Mouse (Mus musculus): ENCODE measurements at regions not wholly inside any gene's neighbourhood (a gene's known extent, or its start where the extent isn't known, plus 50 kb on each side); places are given as distances from the start of the nearest gene placed in this dataset.

DNA sequence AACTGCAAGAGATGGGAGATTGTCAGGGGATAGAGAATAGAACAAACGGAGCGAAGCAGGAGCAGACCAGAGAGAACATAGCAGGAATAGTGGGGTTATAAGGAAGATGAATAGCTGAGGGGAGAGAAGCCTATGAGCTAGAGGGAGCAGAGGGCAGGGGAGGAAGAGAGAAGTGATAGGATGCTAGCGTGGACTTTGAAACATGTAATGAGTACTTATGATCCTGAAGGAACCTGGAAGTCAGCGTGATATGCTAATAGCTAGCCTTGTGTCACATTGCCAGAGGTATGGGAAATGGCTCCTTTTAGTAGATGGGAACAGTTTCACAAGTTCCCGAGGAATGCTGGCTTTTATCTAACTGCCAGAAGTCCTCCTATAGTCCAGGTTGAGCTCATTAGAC lies 51.8 kb downstream of the Calml3 start:
- H3K27me3 ChIP-seq (ENCODE audit: control insufficient read depth, insufficient read depth, low read depth, low read length): no peaks in the 10 kb centered on the region
- 53% methylated on average over 5 of the region's 5 CpGs for WGBS (ENCODE audit: insufficient replicate concordance)
- H3K4me1 ChIP-seq (ENCODE audit: control insufficient read depth, low read depth, low read length): no peaks in the 10 kb centered on the region
- no peaks in the 10 kb centered on the region for H3K9me3 ChIP-seq (replicated peaks; ENCODE audit: control insufficient read depth, low read length)
- H3K27ac ChIP-seq (ENCODE audit: low read length): no peak overlapping the region
- no peak overlapping the region for H3K9ac ChIP-seq (ENCODE audit: low read depth, low read length)
- H3K36me3 ChIP-seq (ENCODE audit: control insufficient read depth, insufficient read depth): no peaks in the 10 kb centered on the region
- ATAC-seq (ENCODE audit: low read depth): no peak
- H3K4me2 ChIP-seq (ENCODE audit: low read depth, low read length): no peak overlapping the region
- no peak overlapping the region for H3K4me3 ChIP-seq (ENCODE audit: low read depth, low read length)

DNA sequence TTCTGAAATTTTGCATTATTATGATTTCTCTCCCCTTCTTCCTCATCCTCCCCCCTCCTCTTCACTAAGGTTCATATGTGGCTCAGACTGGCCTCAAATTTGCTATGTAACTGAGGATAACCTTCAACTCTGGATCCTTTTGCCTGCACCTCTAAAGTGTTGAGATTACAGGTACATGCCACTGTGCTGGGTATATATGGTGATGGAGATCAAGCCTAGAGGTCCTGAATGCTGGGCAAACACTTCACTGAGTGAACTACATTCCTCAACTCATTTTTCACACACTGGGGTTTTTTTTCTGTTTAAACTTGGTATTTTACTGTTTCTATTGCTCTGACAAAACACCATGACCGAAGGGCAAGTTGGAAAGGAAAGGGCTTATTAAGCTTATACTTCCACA lies 52.9 kb downstream of the Calml3 start:
- no peak for ATAC-seq (ENCODE audit: low read depth)
- Histone ChIP-seq H3K27ac (ENCODE audit: low read length) (no peak overlapping the region), H3K36me3 (ENCODE audit: control insufficient read depth, insufficient read depth) (no peaks in the 10 kb centered on the region), H3K9ac (ENCODE audit: low read depth, low read length) (no peak overlapping the region), H3K4me1 (ENCODE audit: control insufficient read depth, low read depth, low read length) (no peaks in the 10 kb centered on the region), H3K27me3 (ENCODE audit: control insufficient read depth, insufficient read depth, low read depth, low read length) (no peaks in the 10 kb centered on the region), H3K9me3 (replicated peaks; ENCODE audit: control insufficient read depth, low read length) (no peaks in the 10 kb centered on the region), H3K4me3 (ENCODE audit: low read depth, low read length) (no peak overlapping the region), H3K4me2 (ENCODE audit: low read depth, low read length) (no peak overlapping the region)
- WGBS (ENCODE audit: insufficient replicate concordance): 31% methylated on average over 1 of the region's 1 CpGs

DNA sequence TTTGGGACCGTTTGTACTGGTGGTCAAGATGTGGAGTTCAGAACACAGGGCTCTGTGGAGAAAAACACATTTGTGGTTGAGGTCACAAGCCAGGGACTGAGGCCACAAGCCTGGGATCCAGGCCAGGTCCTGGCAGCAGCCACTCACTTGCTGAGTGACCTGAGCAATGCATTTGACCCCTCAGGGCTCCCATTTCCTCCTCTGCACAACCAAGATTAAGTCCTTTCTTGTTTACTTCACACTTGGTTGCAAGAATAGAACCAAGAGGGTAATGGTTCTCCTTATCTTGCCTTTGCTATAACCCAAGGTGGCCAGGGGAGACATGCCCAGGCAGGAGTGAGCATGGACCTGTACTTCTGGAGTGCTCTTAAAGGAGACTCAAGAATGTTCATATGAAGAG lies 53.4 kb downstream of the Calml3 start:
- no peaks in the 10 kb centered on the region for H3K9me3 ChIP-seq (replicated peaks; ENCODE audit: control insufficient read depth, low read length)
- no peaks in the 10 kb centered on the region for H3K36me3 ChIP-seq (ENCODE audit: control insufficient read depth, insufficient read depth)
- 24% methylated on average over 1 of the region's 1 CpGs for WGBS (ENCODE audit: insufficient replicate concordance)
- no peak overlapping the region for H3K9ac ChIP-seq (ENCODE audit: low read depth, low read length)
- H3K4me2 ChIP-seq (ENCODE audit: low read depth, low read length): no peak overlapping the region
- no peak overlapping the region for H3K4me3 ChIP-seq (ENCODE audit: low read depth, low read length)
- no peak overlapping the region for H3K27ac ChIP-seq (ENCODE audit: low read length)
- no peaks in the 10 kb centered on the region for H3K27me3 ChIP-seq (ENCODE audit: control insufficient read depth, insufficient read depth, low read depth, low read length)
- peak; percentile 43; the same call in 1 of the 2 replicates for ATAC-seq (ENCODE audit: low read depth)
- no peaks in the 10 kb centered on the region for H3K4me1 ChIP-seq (ENCODE audit: control insufficient read depth, low read depth, low read length)

DNA sequence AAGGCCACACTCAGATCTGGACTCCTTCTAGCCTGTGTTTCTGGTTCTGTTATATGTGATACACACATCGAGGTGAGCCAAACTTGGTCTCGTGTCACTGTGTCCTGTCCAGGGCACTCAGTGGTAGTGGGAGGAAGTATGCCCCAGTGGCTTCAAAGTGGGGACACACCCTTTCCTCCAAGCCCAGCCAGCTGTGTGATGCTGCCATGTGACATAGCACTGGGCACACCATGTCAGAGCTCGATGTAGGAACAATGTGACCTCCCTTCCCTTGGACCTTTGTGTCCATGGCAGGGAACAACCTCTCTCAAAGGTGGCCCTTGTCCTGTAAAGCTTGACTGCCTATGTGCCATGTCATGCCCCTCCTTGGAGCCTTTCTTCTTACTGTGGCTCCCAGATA lies 54.5 kb downstream of the Calml3 start:
- H3K4me1 ChIP-seq (ENCODE audit: control insufficient read depth, low read depth, low read length): no peaks in the 10 kb centered on the region
- no peak overlapping the region for H3K4me2 ChIP-seq (ENCODE audit: low read depth, low read length)
- ATAC-seq (ENCODE audit: low read depth): peak; percentile 33; the same call in 1 of the 2 replicates
- 53% methylated on average over 3 of the region's 3 CpGs for WGBS (ENCODE audit: insufficient replicate concordance)
- H3K27me3 ChIP-seq (ENCODE audit: control insufficient read depth, insufficient read depth, low read depth, low read length): no peaks in the 10 kb centered on the region
- H3K4me3 ChIP-seq (ENCODE audit: low read depth, low read length): no peak overlapping the region
- H3K36me3 ChIP-seq (ENCODE audit: control insufficient read depth, insufficient read depth): no peaks in the 10 kb centered on the region
- no peak overlapping the region for H3K27ac ChIP-seq (ENCODE audit: low read length)
- H3K9ac ChIP-seq (ENCODE audit: low read depth, low read length): no peak overlapping the region
- no peaks in the 10 kb centered on the region for H3K9me3 ChIP-seq (replicated peaks; ENCODE audit: control insufficient read depth, low read length)

DNA sequence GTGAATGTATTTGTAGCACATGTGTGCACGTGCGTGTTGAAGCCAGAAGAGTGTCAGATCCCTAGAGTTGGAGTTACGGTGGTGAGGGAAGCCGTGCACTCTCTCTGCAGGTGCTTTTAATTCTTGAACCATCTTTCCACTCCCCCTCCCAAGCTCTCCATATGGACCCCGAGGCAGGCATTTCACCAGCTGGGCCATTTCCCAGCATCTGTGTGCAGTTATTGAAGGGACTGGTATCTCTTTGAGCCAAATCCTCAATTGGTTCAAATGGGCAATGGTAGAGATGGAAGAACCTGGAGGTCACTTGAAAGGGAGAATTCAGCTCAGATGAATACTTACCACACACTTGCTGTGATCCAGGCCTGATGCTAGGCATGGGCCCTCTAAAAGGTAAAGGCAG lies 55.3 kb downstream of the Calml3 start:
- Histone ChIP-seq H3K9me3 (replicated peaks; ENCODE audit: control insufficient read depth, low read length) (no peaks in the 10 kb centered on the region), H3K27me3 (ENCODE audit: control insufficient read depth, insufficient read depth, low read depth, low read length) (no peaks in the 10 kb centered on the region), H3K36me3 (ENCODE audit: control insufficient read depth, insufficient read depth) (no peaks in the 10 kb centered on the region), H3K27ac (ENCODE audit: low read length) (no peak overlapping the region), H3K4me2 (ENCODE audit: low read depth, low read length) (no peak overlapping the region), H3K9ac (ENCODE audit: low read depth, low read length) (no peak overlapping the region), H3K4me1 (ENCODE audit: control insufficient read depth, low read depth, low read length) (no peaks in the 10 kb centered on the region; the same call in 1 of the 2 replicates), H3K4me3 (ENCODE audit: low read depth, low read length) (no peak overlapping the region)
- 67% methylated on average over 5 of the region's 5 CpGs for WGBS (ENCODE audit: insufficient replicate concordance)
- ATAC-seq (ENCODE audit: low read depth): no peak

DNA sequence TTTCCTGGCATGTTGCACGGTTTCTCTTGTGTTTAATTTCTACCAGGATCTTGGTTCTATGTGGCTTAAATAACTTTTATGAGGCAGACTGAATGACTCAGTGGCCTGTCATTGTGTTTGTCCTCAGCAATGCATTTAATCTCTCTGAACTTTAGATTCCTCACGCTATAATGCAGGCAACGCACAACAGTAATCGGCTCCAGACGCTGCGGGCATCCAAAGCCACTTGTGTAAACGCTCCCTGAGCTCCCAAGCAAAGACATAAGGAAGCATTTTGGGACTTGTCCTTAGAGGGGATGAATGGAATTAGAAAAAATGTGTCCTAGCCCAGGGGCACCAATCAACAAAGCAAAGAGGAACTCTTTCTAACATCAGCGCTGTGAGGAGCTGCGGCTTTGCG lies 57.6 kb downstream of the Calml3 start:
- H3K9me3 ChIP-seq (replicated peaks; ENCODE audit: control insufficient read depth, low read length): no peaks in the 10 kb centered on the region
- no peaks in the 10 kb centered on the region; the same call in 1 of the 2 replicates for H3K4me1 ChIP-seq (ENCODE audit: control insufficient read depth, low read depth, low read length)
- 80% methylated on average over 10 of the region's 10 CpGs for WGBS (ENCODE audit: insufficient replicate concordance)
- H3K4me2 ChIP-seq (ENCODE audit: low read depth, low read length): no peak overlapping the region
- no peak overlapping the region for H3K9ac ChIP-seq (ENCODE audit: low read depth, low read length)
- H3K36me3 ChIP-seq (ENCODE audit: control insufficient read depth, insufficient read depth): no peaks in the 10 kb centered on the region
- no peaks in the 10 kb centered on the region for H3K27me3 ChIP-seq (ENCODE audit: control insufficient read depth, insufficient read depth, low read depth, low read length)
- no peak overlapping the region for H3K4me3 ChIP-seq (ENCODE audit: low read depth, low read length)
- H3K27ac ChIP-seq (ENCODE audit: low read length): no peak overlapping the region
- no peak for ATAC-seq (ENCODE audit: low read depth)

DNA sequence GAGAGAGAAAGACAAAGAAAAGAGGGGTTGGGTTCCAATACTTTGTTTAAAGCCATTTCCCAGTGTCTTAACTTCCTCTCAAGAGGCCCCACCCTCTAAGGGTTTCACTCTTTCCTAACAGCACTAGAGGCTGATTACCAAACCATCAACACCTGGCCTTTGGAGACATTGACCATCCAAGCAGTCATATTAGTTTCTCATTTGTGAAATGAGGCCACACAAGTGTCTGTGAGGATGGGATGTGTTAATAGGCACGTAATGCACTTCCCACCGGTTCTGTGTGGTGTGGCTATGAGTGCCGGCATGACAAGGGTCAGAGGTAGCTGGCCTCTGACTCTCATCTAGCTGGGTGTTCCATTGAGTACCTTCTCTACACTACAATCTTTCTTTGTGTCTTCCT lies 59.2 kb downstream of the Calml3 start:
- Histone ChIP-seq H3K9ac (ENCODE audit: low read depth, low read length) (no peak overlapping the region), H3K36me3 (ENCODE audit: control insufficient read depth, insufficient read depth) (no peaks in the 10 kb centered on the region), H3K4me3 (ENCODE audit: low read depth, low read length) (no peak overlapping the region), H3K4me2 (ENCODE audit: low read depth, low read length) (no peak overlapping the region), H3K27me3 (ENCODE audit: control insufficient read depth, insufficient read depth, low read depth, low read length) (no peaks in the 10 kb centered on the region), H3K9me3 (replicated peaks; ENCODE audit: control insufficient read depth, low read length) (no peaks in the 10 kb centered on the region), H3K27ac (ENCODE audit: low read length) (no peak overlapping the region), H3K4me1 (ENCODE audit: control insufficient read depth, low read depth, low read length) (no peaks in the 10 kb centered on the region; the same call in 1 of the 2 replicates)
- WGBS (ENCODE audit: insufficient replicate concordance): 59% methylated on average over 3 of the region's 3 CpGs
- no peak for ATAC-seq (ENCODE audit: low read depth)

DNA sequence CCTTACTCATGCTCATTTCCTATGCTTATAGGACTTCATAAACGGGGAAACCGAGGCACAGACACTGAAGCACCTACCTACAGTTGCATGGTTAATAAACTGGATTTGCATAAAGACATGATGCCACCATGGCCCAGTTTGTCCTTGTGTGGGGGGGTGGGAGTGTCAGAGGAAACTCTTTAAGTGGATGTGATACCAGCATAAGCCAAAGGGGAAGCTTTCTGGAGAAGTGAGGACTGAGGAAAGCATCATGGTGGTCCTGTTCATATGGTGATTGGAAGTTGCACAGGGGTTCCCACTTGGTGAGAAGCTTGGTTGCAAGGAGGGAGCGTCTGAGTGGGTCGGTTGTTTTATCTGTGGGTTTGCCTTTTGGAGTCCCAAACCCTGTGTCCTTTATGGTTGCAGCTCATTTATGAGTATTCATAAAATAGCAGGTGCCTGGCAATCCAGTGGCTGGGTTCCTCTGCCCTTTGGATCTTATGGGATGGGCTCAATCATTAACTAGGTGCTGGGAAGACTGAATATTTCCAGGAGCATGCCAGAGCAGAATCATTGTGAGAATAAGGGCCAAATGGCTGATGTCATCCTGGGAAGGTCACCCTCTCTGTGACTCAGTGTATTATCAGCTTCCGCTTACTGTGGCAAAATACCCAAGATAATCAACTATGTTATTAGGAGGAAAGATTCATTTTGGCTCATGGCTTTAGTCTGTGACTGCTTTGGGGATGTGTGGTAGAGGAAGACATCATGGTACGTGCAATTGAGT lies 60.2 kb downstream of the Calml3 start:
- no peaks in the 10 kb centered on the region for H3K9me3 ChIP-seq (replicated peaks; ENCODE audit: control insufficient read depth, low read length)
- H3K27me3 ChIP-seq (ENCODE audit: control insufficient read depth, insufficient read depth, low read depth, low read length): no peaks in the 10 kb centered on the region
- no peak overlapping the region for H3K4me3 ChIP-seq (ENCODE audit: low read depth, low read length)
- 63% methylated on average over 6 of the region's 6 CpGs for WGBS (ENCODE audit: insufficient replicate concordance)
- H3K4me1 ChIP-seq (ENCODE audit: control insufficient read depth, low read depth, low read length): no peaks in the 10 kb centered on the region; the same call in 1 of the 2 replicates
- no peak overlapping the region for H3K4me2 ChIP-seq (ENCODE audit: low read depth, low read length)
- ATAC-seq (ENCODE audit: low read depth): peak; percentile 66
- no peak overlapping the region for H3K9ac ChIP-seq (ENCODE audit: low read depth, low read length)
- no peaks in the 10 kb centered on the region for H3K36me3 ChIP-seq (ENCODE audit: control insufficient read depth, insufficient read depth)
- no peak overlapping the region for H3K27ac ChIP-seq (ENCODE audit: low read length)

DNA sequence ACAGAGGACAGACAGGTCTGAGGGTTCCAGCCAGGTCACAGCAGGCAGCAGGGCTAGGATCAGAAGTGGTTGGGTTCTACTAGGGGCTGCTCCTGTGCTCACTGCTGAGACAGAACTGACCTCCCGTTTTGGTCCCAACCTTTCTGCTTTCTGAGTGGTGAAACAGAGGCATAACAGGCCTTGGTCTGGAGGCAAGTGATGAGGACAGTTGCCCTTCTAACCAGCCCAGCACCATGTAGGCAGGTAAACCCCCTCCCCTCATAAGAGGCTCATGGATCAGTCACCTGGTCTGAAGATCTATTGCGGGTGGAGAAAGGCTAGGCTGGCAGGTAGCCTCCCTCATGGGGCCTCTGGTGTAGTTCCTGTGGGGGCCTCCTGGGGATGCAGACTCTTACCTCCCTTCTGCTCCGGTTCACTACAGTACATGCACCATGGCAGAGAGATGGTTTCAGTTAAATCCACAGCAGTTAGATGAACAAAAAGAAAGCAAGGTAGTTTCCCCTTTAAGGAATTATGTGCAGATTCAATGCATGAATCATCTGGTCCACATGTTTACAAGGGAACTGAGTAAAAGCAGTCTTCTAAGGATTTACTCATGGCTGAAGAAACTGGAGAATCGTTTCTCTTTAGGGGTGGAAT lies 61.2 kb downstream of the Calml3 start:
- Histone ChIP-seq H3K9me3 (replicated peaks; ENCODE audit: control insufficient read depth, low read length) (no peaks in the 10 kb centered on the region), H3K27ac (ENCODE audit: low read length) (no peak overlapping the region), H3K9ac (ENCODE audit: low read depth, low read length) (no peak overlapping the region), H3K4me1 (ENCODE audit: control insufficient read depth, low read depth, low read length) (no peaks in the 10 kb centered on the region; the same call in 1 of the 2 replicates), H3K27me3 (ENCODE audit: control insufficient read depth, insufficient read depth, low read depth, low read length) (no peaks in the 10 kb centered on the region), H3K4me2 (ENCODE audit: low read depth, low read length) (no peak overlapping the region), H3K36me3 (ENCODE audit: control insufficient read depth, insufficient read depth) (no peaks in the 10 kb centered on the region), H3K4me3 (ENCODE audit: low read depth, low read length) (no peak overlapping the region)
- ATAC-seq (ENCODE audit: low read depth): no peak
- 35% methylated on average over 4 of the region's 4 CpGs for WGBS (ENCODE audit: insufficient replicate concordance)

Measured in liver, embryonic 16.5 days (tissue).